Mouse (Mus musculus) forebrain, postnatal 0 days (tissue): Measurements from ENCODE around the gene Nudt16l1. TPM values are rescaled to one million over a fixed set of nuclear protein-coding genes. Genes with fewer than 3 reads are reported as not detected.

Source experiments
- ATAC-seq: fragments of 200-750 bp; cut with Nextera tagmentation; 2 replicates; pipeline ENCODE4 v1.8.0; 2017; ENCODE audit warnings: mild to moderate bottlenecking, moderate library complexity
- DNase-seq: peaks from one replicate; pipeline ENCODE4 v3.0.0-alpha.2; 2015
- H3K27ac ChIP-seq: fragments of 300-500 bp; sonication (generic); 2 replicates; pipeline ENCODE4 v1.5.1; 2014; ENCODE audit warnings: low read depth, mild to moderate bottlenecking, antibody characterized with exemption, low read length, moderate library complexity, mixed read lengths
- H3K27me3 ChIP-seq: fragments of 300-500 bp; sonication (generic); 2 replicates; pipeline ENCODE4 v1.6.1; 2014; ENCODE audit warnings: mild to moderate bottlenecking, low read length, mixed read lengths; ENCODE audit not compliant: insufficient read depth
- H3K36me3 ChIP-seq: fragments of 300-500 bp; sonication (generic); 2 replicates; pipeline ENCODE4 v1.6.1; 2014; ENCODE audit warnings: mild to moderate bottlenecking, moderate library complexity; ENCODE audit not compliant: insufficient read depth
- H3K4me1 ChIP-seq: fragments of 300-500 bp; sonication (generic); 2 replicates; pipeline ENCODE4 v1.6.1; 2014; ENCODE audit warnings: antibody characterized with exemption; ENCODE audit not compliant: insufficient read depth
- H3K4me2 ChIP-seq: fragments of 300-500 bp; sonication (generic); 2 replicates; pipeline ENCODE4 v1.6.1; 2014; ENCODE audit warnings: low read depth, mild to moderate bottlenecking, moderate library complexity
- H3K4me3 ChIP-seq: fragments of 300-500 bp; sonication (generic); 2 replicates; pipeline ENCODE4 v1.5.1; 2014; ENCODE audit warnings: low read depth, low read length, mixed read lengths
- H3K9ac ChIP-seq: fragments of 300-500 bp; sonication (generic); 2 replicates; pipeline ENCODE4 v1.6.1; 2014; ENCODE audit warnings: mild to moderate bottlenecking
- H3K9me3 ChIP-seq: fragments of 300-500 bp; sonication (generic); 2 replicates; pipeline ENCODE4 v1.6.1; 2016; ENCODE audit warnings: low read length
- CTCF ChIP-seq: sonication (generic); IDR thresholded peaks from 2 replicates; pipeline ENCODE4 v1.5.1; 2016; ENCODE audit warnings: antibody characterized with exemption, control low read depth, low read depth
- WGBS: fragments of 180-500 bp; shearing (Covaris S2); extraction: QIAGEN DNeasy Blood & Tissue Kit; methylation state at CpG from one replicate; pipeline ENCODE4 v1.1.7; 2014; 5-methylcytosine and 5-hydroxymethylcytosine counted together
- polyA plus RNA-seq: library from polyadenylated mRNA; unstranded; fragments of >200 nt; fragmentation: Nextera tagmentation; extraction: Ambion mirVana; gene quantifications from 2 replicates; pipeline ENCODE4 v1.2.1, GENCODE M21; 2015
- total RNA-seq: library from RNA; depleted of rRNA; stranded (reverse); fragments of >200 nt; gene quantifications from 2 replicates; pipeline ENCODE4 v1.2.3, GENCODE M21; 2014

Nudt16l1 gene
- total and polyA plus RNA-seq, 2 experiments from 2014 or later, result 36.6 to 133 TPM

GRCm38 (mm10) chr16:4913783-4914735, 24.5 kb upstream of the Nudt16l1 start:
- H3K4me1 ChIP-seq, result no peaks in the 10 kb centered on the region
- H3K4me3 ChIP-seq, result no peak overlapping the region
- 34% methylated on average over 12 of the region's 12 CpGs for WGBS
- no peak overlapping the region for H3K4me2 ChIP-seq
- no peaks in the 10 kb centered on the region for H3K27me3 ChIP-seq
- no peak overlapping the region for H3K9ac ChIP-seq
- H3K9me3 ChIP-seq, result no peaks in the 10 kb centered on the region
- DNase-seq (peak; percentile 83), ATAC-seq (peak; percentile 82)
- peak overlapping the region; percentile 36; the same call in 1 of the 2 replicates for H3K27ac ChIP-seq
- H3K36me3 ChIP-seq, result peaks cover 65% of the 10 kb centered on the region
- peak; percentile 97 for TF ChIP-seq CTCF

GRCm38 (mm10) chr16:4915931-4916330, 22.6 kb upstream of the Nudt16l1 start:
- Histone ChIP-seq H3K9ac (no peak overlapping the region), H3K4me1 (no peaks in the 10 kb centered on the region), H3K27ac (no peak overlapping the region), H3K4me3 (no peak overlapping the region), H3K27me3 (no peaks in the 10 kb centered on the region), H3K36me3 (peaks cover 62% of the 10 kb centered on the region), H3K9me3 (no peaks in the 10 kb centered on the region), H3K4me2 (no peak overlapping the region)
- DNase-seq, result no peak
- no peak for ATAC-seq
- WGBS, result 93% methylated on average over 3 of the region's 3 CpGs
- no peak for TF ChIP-seq CTCF

GRCm38 (mm10) chr16:4916608-4917007, 22.0 kb upstream of the Nudt16l1 start:
- H3K27me3 ChIP-seq, result no peaks in the 10 kb centered on the region
- no peak for TF ChIP-seq CTCF
- H3K4me2 ChIP-seq, result no peak overlapping the region
- H3K9me3 ChIP-seq, result no peaks in the 10 kb centered on the region
- 86% methylated on average over 2 of the region's 2 CpGs for WGBS
- no peak overlapping the region for H3K27ac ChIP-seq
- no peak overlapping the region for H3K9ac ChIP-seq
- no peak overlapping the region for H3K4me3 ChIP-seq
- H3K36me3 ChIP-seq, result peaks cover 57% of the 10 kb centered on the region
- H3K4me1 ChIP-seq, result no peaks in the 10 kb centered on the region
- no peak for ATAC-seq
- no peak for DNase-seq

- no peak overlapping the region for H3K4me3 ChIP-seq
- H3K9me3 ChIP-seq, result no peaks in the 10 kb centered on the region
- no peak overlapping the region for H3K4me2 ChIP-seq
- H3K4me1 ChIP-seq, result no peaks in the 10 kb centered on the region
- ATAC-seq (no peak), DNase-seq (no peak)
- 93% methylated on average over 4 of the region's 4 CpGs for WGBS
- no peak for TF ChIP-seq CTCF
- H3K27me3 ChIP-seq, result no peaks in the 10 kb centered on the region
- no peak overlapping the region for H3K9ac ChIP-seq
- H3K36me3 ChIP-seq, result peaks cover 59% of the 10 kb centered on the region
- no peak overlapping the region for H3K27ac ChIP-seq
Observed at GRCm38 (mm10) chr16:4920556-4920955, 18.0 kb upstream of the Nudt16l1 start.

GRCm38 (mm10) chr16:4922481-4922880, 16.1 kb upstream of the Nudt16l1 start:
- TF ChIP-seq CTCF, result no peak
- 93% methylated on average over 6 of the region's 6 CpGs for WGBS
- Histone ChIP-seq H3K27ac (no peak overlapping the region), H3K27me3 (no peaks in the 10 kb centered on the region), H3K36me3 (peaks cover 61% of the 10 kb centered on the region), H3K9ac (no peak overlapping the region), H3K9me3 (no peaks in the 10 kb centered on the region), H3K4me3 (no peak overlapping the region), H3K4me1 (no peaks in the 10 kb centered on the region), H3K4me2 (no peak overlapping the region)
- ATAC-seq, result no peak
- no peak for DNase-seq

GRCm38 (mm10) chr16:4923996-4924395, 14.6 kb upstream of the Nudt16l1 start:
- Histone ChIP-seq H3K4me2 (no peak overlapping the region), H3K4me1 (no peaks in the 10 kb centered on the region), H3K36me3 (peaks cover 71% of the 10 kb centered on the region), H3K27ac (no peak overlapping the region), H3K9me3 (no peaks in the 10 kb centered on the region), H3K27me3 (no peaks in the 10 kb centered on the region), H3K9ac (no peak overlapping the region), H3K4me3 (no peak overlapping the region)
- WGBS, result 95% methylated on average over 5 of the region's 5 CpGs
- no peak for ATAC-seq
- TF ChIP-seq CTCF, result no peak
- no peak for DNase-seq

GRCm38 (mm10) chr16:4927967-4928366, 10.6 kb upstream of the Nudt16l1 start:
- Histone ChIP-seq H3K4me1 (no peaks in the 10 kb centered on the region), H3K4me2 (no peak overlapping the region), H3K27me3 (no peaks in the 10 kb centered on the region), H3K36me3 (peaks cover 89% of the 10 kb centered on the region), H3K27ac (no peak overlapping the region), H3K9me3 (no peaks in the 10 kb centered on the region), H3K4me3 (no peak overlapping the region), H3K9ac (no peak overlapping the region)
- WGBS, result 95% methylated on average over 7 of the region's 7 CpGs
- ATAC-seq (no peak), DNase-seq (no peak)
- TF ChIP-seq CTCF, result no peak
